Mouse (Mus musculus) heart, embryonic 16.5 days (tissue): ENCODE data around the gene Gart. TPM values are rescaled to one million over a fixed set of nuclear protein-coding genes. Genes with fewer than 3 reads are reported as not detected.

Experiments used
- ATAC-seq: fragments of 200-750 bp; cut with Nextera tagmentation; replicated peaks from 2 replicates; pipeline ENCODE4 v1.8.0; 2017; ENCODE audit warnings: moderate number of reproducible peaks; ENCODE audit not compliant: insufficient read depth, low FRiP score; ENCODE audit errors: extremely low read depth
- H3K27ac ChIP-seq: fragments of 300-500 bp; sonication (generic); 2 replicates; pipeline ENCODE4 v1.5.1; 2014; ENCODE audit warnings: mild to moderate bottlenecking, low read length, control low read depth, moderate library complexity
- H3K27me3 ChIP-seq: fragments of 300-500 bp; sonication (generic); 2 replicates; pipeline ENCODE4 v1.6.1; 2014; ENCODE audit warnings: low read length, mixed read lengths; ENCODE audit not compliant: control insufficient read depth, insufficient read depth
- H3K36me3 ChIP-seq: fragments of 300-500 bp; sonication (generic); 2 replicates; pipeline ENCODE4 v1.6.1; 2014; ENCODE audit not compliant: control insufficient read depth, insufficient read depth
- H3K4me1 ChIP-seq: fragments of 300-500 bp; sonication (generic); 2 replicates; pipeline ENCODE4 v1.6.1; 2014; ENCODE audit warnings: low read length, mixed read lengths; ENCODE audit not compliant: control insufficient read depth, insufficient read depth
- H3K4me2 ChIP-seq: fragments of 300-500 bp; sonication (generic); 2 replicates; pipeline ENCODE4 v1.6.1; 2014; ENCODE audit warnings: low read depth, mild to moderate bottlenecking, control low read depth, low read length
- H3K4me3 ChIP-seq: fragments of 300-500 bp; sonication (generic); 2 replicates; pipeline ENCODE4 v1.5.1; 2014; ENCODE audit warnings: mild to moderate bottlenecking, control low read depth, low read length
- H3K9ac ChIP-seq: fragments of 300-500 bp; sonication (generic); 2 replicates; pipeline ENCODE4 v1.6.1; 2014; ENCODE audit warnings: low read length, control low read depth
- H3K9me3 ChIP-seq: fragments of 300-500 bp; sonication (generic); replicated peaks from 2 replicates; pipeline ENCODE4 v1.6.1; 2016; ENCODE audit warnings: low read length; ENCODE audit not compliant: control insufficient read depth
- WGBS: fragments of 180-500 bp; shearing (Covaris S2); extraction: QIAGEN DNeasy Blood & Tissue Kit; methylation state at CpG from one replicate; pipeline ENCODE4 v1.1.7; 2014; 5-methylcytosine and 5-hydroxymethylcytosine counted together
- polyA plus RNA-seq: library from polyadenylated mRNA; unstranded; fragments of >200 nt; fragmentation: Nextera tagmentation; extraction: Ambion mirVana; gene quantifications from 2 replicates; pipeline ENCODE4 v1.2.1, GENCODE M21; 2015

Gart gene
- 74.9 and 86.8 TPM in 2 replicates for polyA plus RNA-seq

DNA sequence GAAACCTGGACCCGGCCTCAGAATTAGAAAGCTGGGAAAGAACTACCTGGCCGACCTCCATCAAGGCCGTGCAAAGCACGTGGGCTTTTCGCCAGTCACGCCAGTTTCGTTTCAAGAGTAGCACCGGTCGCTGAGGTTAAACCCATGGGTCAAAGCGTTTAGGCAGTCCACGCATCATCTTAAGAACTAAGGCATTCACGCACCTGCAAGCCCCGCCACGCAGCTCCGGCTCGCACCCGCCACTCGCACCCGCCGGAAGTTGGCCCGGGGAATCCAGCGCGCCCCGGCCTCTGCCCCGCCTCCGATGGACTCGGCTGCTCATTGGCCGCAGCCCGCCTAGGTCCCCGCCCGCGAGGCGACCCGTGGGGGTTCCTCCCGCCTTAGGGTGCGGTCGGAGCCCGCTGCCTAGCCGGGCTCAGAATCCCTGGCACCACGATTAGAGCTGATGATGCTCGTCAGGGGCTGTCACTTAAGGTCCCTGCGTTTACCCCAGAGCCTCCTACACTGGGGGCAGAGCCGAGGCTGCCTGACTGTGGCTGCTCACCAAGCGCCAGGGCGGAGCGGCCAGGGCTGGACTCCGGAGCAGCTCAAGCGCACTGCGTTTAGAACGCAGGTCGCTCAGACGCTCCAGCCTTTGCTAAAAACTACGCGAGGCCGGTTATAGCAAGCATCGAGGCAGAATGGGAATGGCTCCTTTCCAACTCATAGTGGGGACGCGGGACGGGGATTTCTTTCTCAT lies at the start of gene Gart:
Gene Gart (minus strand): TSS at position 272 of the 739 bp plus-strand sequence.
- Histone ChIP-seq H3K9ac (peak within 1 kb of the TSS; percentile 93), H3K4me2 (peak within 1 kb of the TSS; percentile 82), H3K4me3 (peak within 1 kb of the TSS; percentile 72), H3K9me3 (no peaks in the 10 kb centered on the region), H3K27me3 (no peaks in the 10 kb centered on the region), H3K4me1 (peaks cover 12% of the 10 kb centered on the region), H3K27ac (peak within 1 kb of the TSS; percentile 100), H3K36me3 (peaks cover 10% of the 10 kb centered on the region)
- under 1% methylated on average over 58 of the region's 59 CpGs for whole genome bisulfite sequencing
- peak; percentile 85 for ATAC-seq

DNA sequence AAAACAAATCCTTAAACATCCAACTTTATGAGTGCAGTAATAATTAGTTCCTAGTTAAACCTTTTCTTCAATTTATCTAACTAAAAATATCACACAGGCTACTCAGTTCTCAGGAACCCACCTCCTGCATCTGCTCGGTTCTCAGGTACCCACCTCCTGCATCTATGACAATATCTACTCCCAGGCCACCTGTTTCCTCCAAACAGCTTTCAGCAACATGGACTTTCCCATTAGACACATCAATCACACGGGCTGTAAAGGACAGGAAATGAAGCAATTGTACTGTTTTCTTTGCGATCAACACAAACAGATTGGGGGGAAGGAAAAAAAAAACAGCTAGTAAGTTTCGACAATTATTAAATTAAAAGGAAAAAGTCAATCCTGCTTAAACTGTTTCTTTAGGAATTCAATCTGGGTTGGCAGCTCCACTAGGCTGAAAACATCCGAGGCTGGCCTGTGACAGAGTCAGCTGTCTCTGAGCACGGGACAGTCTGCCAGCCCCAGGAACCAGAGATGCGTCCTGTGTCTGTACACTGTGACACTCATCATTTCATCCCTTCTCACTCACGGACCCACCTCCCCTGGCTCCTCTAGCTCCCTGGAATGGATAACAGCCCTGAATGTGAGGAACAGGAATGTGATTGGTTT lies 48.5 kb upstream of the Gart start:
- Histone ChIP-seq H3K27ac (0 out of 2 replicates have a peak overlapping the region, but pooled peaks have one; percentile 6), H3K9ac (no peak overlapping the region), H3K4me3 (no peak overlapping the region), H3K9me3 (no peaks in the 10 kb centered on the region), H3K4me2 (no peak overlapping the region), H3K4me1 (no peaks in the 10 kb centered on the region), H3K36me3 (peaks cover 23% of the 10 kb centered on the region), H3K27me3 (no peaks in the 10 kb centered on the region)
- ATAC-seq: no peak
- 52% methylated on average over 8 of the region's 8 CpGs for WGBS

DNA sequence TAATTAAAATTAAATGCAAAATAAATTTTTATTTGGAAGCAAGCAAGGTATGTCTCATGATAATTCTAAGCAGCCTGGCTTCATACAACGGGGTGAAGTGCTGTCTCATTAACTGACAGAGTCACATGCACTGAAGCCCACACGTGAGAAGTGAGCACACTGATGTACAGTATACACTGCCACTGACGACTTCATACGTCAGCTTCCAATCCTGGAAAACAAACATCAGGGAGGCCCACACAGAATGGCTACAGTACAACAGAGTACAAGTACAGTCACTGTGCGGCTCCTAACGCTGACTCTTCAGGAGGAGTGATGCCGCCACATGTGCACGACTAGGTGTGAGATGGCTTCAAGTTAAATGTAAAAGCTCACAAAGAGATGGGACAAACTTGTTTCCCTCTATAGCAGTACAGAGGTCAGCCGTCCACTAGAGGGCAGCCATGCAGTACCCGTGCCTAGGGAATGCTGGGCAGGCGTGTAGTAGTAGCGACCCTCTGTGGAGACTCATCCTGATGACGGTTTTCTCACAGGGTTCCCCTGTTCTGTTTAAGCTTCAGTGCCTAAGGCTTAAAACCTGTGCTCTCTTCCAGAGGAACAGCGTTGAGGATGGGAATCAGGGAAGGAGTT lies 47.8 kb upstream of the Gart start:
- no peak overlapping the region for H3K27ac ChIP-seq
- no peak overlapping the region for H3K4me2 ChIP-seq
- H3K9ac ChIP-seq: no peak overlapping the region
- WGBS: 27% methylated on average over 14 of the region's 14 CpGs
- H3K9me3 ChIP-seq: no peaks in the 10 kb centered on the region
- H3K4me1 ChIP-seq: no peaks in the 10 kb centered on the region; the same call in 1 of the 2 replicates
- H3K36me3 ChIP-seq: peaks cover 22% of the 10 kb centered on the region
- no peak overlapping the region for H3K4me3 ChIP-seq
- no peaks in the 10 kb centered on the region for H3K27me3 ChIP-seq
- ATAC-seq: peak; percentile 88

DNA sequence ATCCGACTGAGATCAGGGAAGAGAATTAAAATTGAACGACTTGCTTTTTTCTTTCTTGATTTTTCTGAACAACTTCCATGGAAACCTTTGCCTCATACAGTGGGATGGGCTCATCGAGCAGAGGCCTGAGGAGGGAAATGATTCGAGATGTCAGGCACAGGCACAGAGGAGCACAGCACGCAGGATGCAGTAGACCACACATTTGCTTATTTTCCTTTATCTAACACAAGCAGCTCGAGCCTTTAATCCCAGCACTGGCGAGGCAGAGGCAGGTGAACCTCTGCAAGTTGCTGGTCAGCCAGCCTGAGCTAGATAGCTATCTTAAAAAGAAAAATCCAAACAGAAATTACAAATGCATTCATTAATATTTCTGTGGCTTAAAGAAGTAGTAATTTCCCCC lies 43.0 kb upstream of the Gart start:
- H3K4me3 ChIP-seq: no peak overlapping the region
- H3K9ac ChIP-seq: no peak overlapping the region
- no peak overlapping the region for H3K27ac ChIP-seq
- WGBS: 38% methylated on average over 7 of the region's 7 CpGs
- no peaks in the 10 kb centered on the region for H3K9me3 ChIP-seq
- ATAC-seq: no peak
- H3K4me1 ChIP-seq: peaks cover 7% of the 10 kb centered on the region
- no peaks in the 10 kb centered on the region for H3K27me3 ChIP-seq
- no peak overlapping the region for H3K4me2 ChIP-seq
- peaks cover 4% of the 10 kb centered on the region; the same call in 1 of the 2 replicates for H3K36me3 ChIP-seq

DNA sequence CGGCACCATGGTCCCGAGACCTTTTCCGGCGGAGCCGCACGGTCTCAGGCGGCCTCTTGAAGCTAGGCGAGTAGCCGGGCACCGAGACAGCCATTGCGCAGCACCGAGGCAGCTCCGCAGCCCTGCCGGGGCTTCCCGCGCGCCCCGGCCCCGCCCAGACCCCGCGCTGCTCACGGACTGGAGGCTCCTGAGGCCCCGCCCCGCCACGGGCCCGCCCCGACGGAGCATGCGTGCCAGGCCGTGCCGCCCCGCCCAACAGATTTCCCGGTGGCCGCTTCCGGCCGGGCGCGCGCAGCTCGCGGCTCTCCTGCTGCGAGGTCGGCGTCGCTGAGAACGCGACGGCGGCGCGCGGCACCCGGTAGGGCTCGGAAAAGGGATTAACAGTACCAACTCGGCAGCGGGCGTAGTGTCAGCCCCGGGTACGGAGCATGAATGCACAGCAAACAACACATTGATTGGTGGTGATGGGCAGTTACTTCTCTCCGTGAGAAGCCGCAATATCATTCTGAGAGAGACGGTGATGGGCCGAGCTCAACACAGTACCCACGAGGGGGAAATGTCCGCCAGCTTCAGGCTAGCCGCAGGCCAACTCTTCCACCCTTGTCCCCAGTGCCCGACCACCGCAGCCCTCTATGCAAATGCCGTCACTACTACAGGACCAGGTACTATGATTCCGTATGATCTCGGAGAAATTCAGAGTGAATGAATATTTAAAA lies 42.0 kb upstream of the Gart start, which contains the start of gene Donson:
Gene Donson (minus strand): TSS at position 152 of the 716 bp plus-strand sequence.
- WGBS: under 1% methylated on average over 68 of the region's 71 CpGs
- Histone ChIP-seq H3K27ac (peak within 1 kb of the TSS; percentile 87), H3K9ac (peak within 1 kb of the TSS; percentile 90), H3K4me2 (peak within 1 kb of the TSS; percentile 88), H3K36me3 (peaks cover 10% of the 10 kb centered on the region), H3K9me3 (no peaks in the 10 kb centered on the region), H3K4me3 (peak within 1 kb of the TSS; percentile 93), H3K4me1 (peaks cover 7% of the 10 kb centered on the region), H3K27me3 (no peaks in the 10 kb centered on the region)
- ATAC-seq: peak; percentile 99

DNA sequence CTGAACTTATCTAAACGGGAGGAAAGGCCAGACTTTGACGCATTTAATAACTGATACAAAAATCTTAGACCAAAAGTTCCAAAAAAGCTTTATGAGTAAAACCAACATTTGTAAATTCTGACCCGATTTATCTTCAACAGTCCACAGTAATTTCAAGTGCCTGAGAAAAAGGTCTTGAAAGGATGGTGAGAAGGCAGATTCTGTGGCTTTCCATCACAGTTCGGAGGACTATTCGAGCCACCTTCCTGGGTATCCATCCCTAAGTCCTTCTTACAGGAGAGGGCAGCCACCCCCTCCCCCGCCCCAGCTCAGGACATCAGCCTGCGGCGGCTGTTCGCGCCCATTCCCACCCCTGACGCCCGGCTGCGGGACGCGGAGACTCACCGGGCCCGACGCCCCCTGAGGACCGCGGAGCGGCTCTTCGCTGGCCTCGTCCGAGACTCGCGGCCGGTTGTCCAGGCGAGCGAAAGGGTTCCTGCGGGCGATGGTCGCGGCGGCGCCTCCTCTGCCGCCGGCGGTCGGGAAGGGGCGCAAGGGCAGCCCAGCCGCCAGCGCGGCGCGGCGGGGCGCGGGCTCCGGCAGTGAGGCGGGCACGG lies 41.4 kb upstream of the Gart start:
- 2% methylated on average over 43 of the region's 51 CpGs for WGBS
- Histone ChIP-seq H3K4me3 (peak overlapping the region; percentile 93), H3K9me3 (no peaks in the 10 kb centered on the region), H3K27ac (peak overlapping the region; percentile 66), H3K36me3 (peaks cover 10% of the 10 kb centered on the region; the same call in 1 of the 2 replicates), H3K9ac (peak overlapping the region; percentile 90), H3K4me1 (peaks cover 7% of the 10 kb centered on the region), H3K4me2 (peak overlapping the region; percentile 88), H3K27me3 (no peaks in the 10 kb centered on the region)
- ATAC-seq: peak; percentile 49

DNA sequence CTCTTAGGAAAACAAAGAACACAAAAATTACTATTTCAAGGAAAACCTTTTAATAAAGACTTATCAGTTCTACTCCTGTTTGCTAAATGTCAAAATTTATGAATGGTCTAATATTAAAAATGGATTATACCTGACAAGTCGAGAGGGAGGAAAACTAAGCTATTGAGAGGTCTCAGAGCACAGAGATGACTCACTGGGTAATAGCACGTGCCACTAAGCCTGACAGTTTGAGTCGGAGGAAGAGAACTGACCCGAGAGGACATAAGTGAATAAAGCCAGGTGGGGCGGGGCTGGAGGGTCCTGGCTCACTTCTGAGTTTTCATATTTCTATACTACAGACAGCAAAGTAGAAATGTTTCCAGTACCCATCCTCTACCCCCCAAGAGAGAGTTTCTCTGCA lies 39.6 kb upstream of the Gart start:
- 76% methylated on average over 5 of the region's 5 CpGs for WGBS
- Histone ChIP-seq H3K27me3 (no peaks in the 10 kb centered on the region), H3K4me1 (peaks cover 7% of the 10 kb centered on the region), H3K4me2 (no peak overlapping the region), H3K4me3 (no peak overlapping the region), H3K9ac (no peak overlapping the region), H3K27ac (no peak overlapping the region), H3K36me3 (peaks cover 13% of the 10 kb centered on the region; the same call in 1 of the 2 replicates), H3K9me3 (no peaks in the 10 kb centered on the region)
- ATAC-seq: no peak

DNA sequence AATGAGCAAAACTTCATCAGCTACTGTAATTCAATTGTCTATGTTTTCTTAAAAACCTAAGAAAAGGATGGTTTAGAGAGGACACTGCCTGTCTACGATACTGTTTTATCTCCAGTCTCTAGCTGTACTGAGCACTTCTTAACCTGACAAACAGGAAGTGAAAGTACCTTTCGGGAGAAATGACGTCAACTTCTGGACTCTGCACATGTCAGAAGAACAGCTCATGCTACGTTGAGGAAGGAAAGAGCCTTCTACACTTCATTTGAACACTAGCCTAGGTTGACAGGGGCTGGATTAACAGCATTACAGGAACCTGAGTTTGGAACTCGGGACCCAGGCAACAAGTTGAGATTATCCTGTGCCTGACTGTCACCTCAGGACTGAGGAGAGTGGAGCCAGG lies 38.8 kb upstream of the Gart start:
- ATAC-seq: no peak
- Histone ChIP-seq H3K27ac (no peak overlapping the region), H3K4me1 (peaks cover 7% of the 10 kb centered on the region), H3K27me3 (no peaks in the 10 kb centered on the region), H3K4me3 (no peak overlapping the region), H3K4me2 (no peak overlapping the region), H3K9me3 (no peaks in the 10 kb centered on the region), H3K9ac (no peak overlapping the region), H3K36me3 (peaks cover 15% of the 10 kb centered on the region; the same call in 1 of the 2 replicates)
- 70% methylated on average over 5 of the region's 5 CpGs for WGBS
